Mouse (Mus musculus) neural tube, embryonic 14.5 days (tissue): ENCODE results near the gene Gm7168. TPM values are rescaled to one million over a fixed set of nuclear protein-coding genes. Genes with fewer than 3 reads are reported as not detected.
"Not testable (repeated sequence)": the region's sequence is repeated elsewhere in the genome, so short reads cannot be mapped to it uniquely, and the experiment has no call there.

Experiments
- ATAC-seq: fragments of 200-750 bp; cut with Nextera tagmentation; 2 replicates; pipeline ENCODE4 v1.8.0; 2017; ENCODE audit warnings: low read depth, mild to moderate bottlenecking, moderate TSS enrichment, moderate library complexity
- H3K27ac ChIP-seq: fragments of 300-500 bp; sonication (generic); 2 replicates; pipeline ENCODE4 v1.5.1; 2014; ENCODE audit warnings: low read depth, mild to moderate bottlenecking, control low read depth, low read length, moderate library complexity, mixed read lengths
- H3K27me3 ChIP-seq: fragments of 300-500 bp; sonication (generic); 2 replicates; pipeline ENCODE4 v1.6.1; 2014; ENCODE audit warnings: low read length; ENCODE audit not compliant: control insufficient read depth, insufficient read depth
- H3K36me3 ChIP-seq: fragments of 300-500 bp; sonication (generic); 2 replicates; pipeline ENCODE4 v1.6.1; 2014; ENCODE audit warnings: low read length, mixed read lengths; ENCODE audit not compliant: control insufficient read depth, insufficient read depth
- H3K4me1 ChIP-seq: fragments of 300-500 bp; sonication (generic); 2 replicates; pipeline ENCODE4 v1.6.1; 2014; ENCODE audit warnings: low read length; ENCODE audit not compliant: control insufficient read depth, insufficient read depth
- H3K4me2 ChIP-seq: fragments of 300-500 bp; sonication (generic); 2 replicates; pipeline ENCODE4 v1.6.1; 2014; ENCODE audit warnings: mild to moderate bottlenecking, low read depth, low read length, control low read depth
- H3K4me3 ChIP-seq: fragments of 300-500 bp; sonication (generic); 2 replicates; pipeline ENCODE4 v1.5.1; 2014; ENCODE audit warnings: low read depth, low read length, control low read depth, mixed read lengths
- H3K9ac ChIP-seq: fragments of 300-500 bp; sonication (generic); replicated peaks from 2 replicates; pipeline ENCODE4 v1.6.1; 2014; ENCODE audit warnings: low read depth, mild to moderate bottlenecking, control low read depth, low read length, mixed read lengths
- H3K9me3 ChIP-seq: fragments of 300-500 bp; sonication (generic); 2 replicates; pipeline ENCODE4 v1.6.1; 2016; ENCODE audit warnings: low read length; ENCODE audit not compliant: control insufficient read depth
- WGBS: fragments of 180-500 bp; shearing (Covaris S2); extraction: QIAGEN DNeasy Blood & Tissue Kit; methylation state at CpG from one replicate; pipeline ENCODE4 v1.1.7; 2014; 5-methylcytosine and 5-hydroxymethylcytosine counted together
- polyA plus RNA-seq: library from polyadenylated mRNA; unstranded; fragments of >200 nt; fragmentation: Nextera tagmentation; extraction: Ambion mirVana; gene quantifications from 2 replicates; pipeline ENCODE4 v1.2.1, GENCODE M21; 2014

Gene Gm7168
- polyA plus RNA-seq, 1 experiment from 2014 or later, result not detected

DNA sequence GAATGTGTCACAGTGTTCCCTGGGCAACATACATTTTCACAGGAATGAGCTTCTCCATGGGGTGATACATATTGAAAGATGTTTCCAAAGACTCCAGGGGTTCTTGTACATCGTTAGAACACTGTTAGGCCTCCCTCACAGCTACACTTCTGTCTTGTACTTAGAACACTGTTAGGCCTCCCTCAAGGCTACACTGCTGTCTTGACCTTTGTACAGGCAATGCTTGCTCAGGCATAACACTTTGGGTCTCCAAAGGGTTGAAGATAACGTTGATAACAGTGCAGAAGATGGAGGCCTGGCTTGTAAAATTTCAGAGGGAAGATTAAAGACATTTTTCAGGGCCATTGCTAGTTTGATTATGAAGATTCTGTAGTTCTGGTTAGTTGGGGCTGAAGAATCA, 10.0 kb downstream of the Gm7168 start:
- H3K27me3 ChIP-seq, H3K9me3 ChIP-seq, H3K36me3 ChIP-seq, H3K4me3 ChIP-seq, H3K27ac ChIP-seq, H3K9ac ChIP-seq, H3K4me1 ChIP-seq, H3K4me2 ChIP-seq, ATAC-seq: not testable (repeated sequence)
- 68% methylated on average over 1 of the region's 2 CpGs for WGBS

- not testable (repeated sequence) for H3K36me3 ChIP-seq
Observed at GRCm38 (mm10) chr17:13962245-13962644, 14.1 kb downstream of the Gm7168 start.

DNA sequence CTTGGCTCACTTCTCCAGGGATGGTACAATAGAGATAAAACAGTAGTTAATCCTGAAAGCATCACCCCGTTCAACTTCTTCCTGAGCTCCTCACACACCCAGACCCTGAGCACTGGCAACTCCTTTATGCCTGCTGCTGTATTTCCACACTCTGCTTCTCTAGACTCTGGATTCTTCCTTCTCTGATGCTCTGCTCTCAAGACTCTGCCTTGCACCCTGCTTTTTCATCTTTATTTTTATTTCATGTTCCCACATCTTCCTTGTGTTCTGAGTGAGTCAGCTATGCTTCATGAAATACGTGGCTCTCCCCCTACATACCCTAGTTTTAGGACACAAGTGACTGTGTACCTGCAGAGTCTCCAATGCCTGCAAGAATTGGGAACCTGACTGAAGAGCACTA, 16.9 kb downstream of the Gm7168 start:
- not testable (repeated sequence) for H3K9ac ChIP-seq, H3K4me2 ChIP-seq, H3K4me1 ChIP-seq, H3K27me3 ChIP-seq, H3K27ac ChIP-seq, ATAC-seq, H3K4me3 ChIP-seq, H3K9me3 ChIP-seq, H3K36me3 ChIP-seq
- 22% methylated on average over 1 of the region's 2 CpGs for WGBS

More at GRCm38 (mm10) chr17:13962245-13962644, 14.1 kb downstream of the Gm7168 start:
- not testable (repeated sequence) for H3K9me3 ChIP-seq, H3K4me1 ChIP-seq, ATAC-seq, H3K4me3 ChIP-seq, H3K9ac ChIP-seq, H3K27me3 ChIP-seq, H3K27ac ChIP-seq, H3K4me2 ChIP-seq
- WGBS, result 94% methylated on average over 3 of the region's 3 CpGs

GRCm38 (mm10) chr17:13969917-13970316, 21.7 kb downstream of the Gm7168 start:
- not testable (repeated sequence) for H3K27ac ChIP-seq, H3K36me3 ChIP-seq, ATAC-seq, H3K9ac ChIP-seq, H3K9me3 ChIP-seq, H3K4me1 ChIP-seq, H3K4me3 ChIP-seq, H3K27me3 ChIP-seq, H3K4me2 ChIP-seq
- WGBS, result 70% methylated on average over 1 of the region's 2 CpGs

- WGBS, result 97% methylated on average over 5 of the region's 5 CpGs
- H3K27ac ChIP-seq, H3K9ac ChIP-seq, H3K4me3 ChIP-seq, H3K36me3 ChIP-seq, H3K4me1 ChIP-seq, H3K9me3 ChIP-seq, H3K4me2 ChIP-seq, H3K27me3 ChIP-seq, ATAC-seq: not testable (repeated sequence)
Observed at GRCm38 (mm10) chr17:13970796-13971195, 22.6 kb downstream of the Gm7168 start.

- no peak overlapping the region for H3K4me3 ChIP-seq
- no peak overlapping the region for H3K27ac ChIP-seq
- no peak overlapping the region for H3K4me2 ChIP-seq
- no peaks in the 10 kb centered on the region for H3K36me3 ChIP-seq
- no peaks in the 10 kb centered on the region for H3K9me3 ChIP-seq
- 92% methylated on average over 1 of the region's 1 CpGs for WGBS
- no peak for ATAC-seq
- H3K4me1 ChIP-seq, result no peaks in the 10 kb centered on the region
- H3K27me3 ChIP-seq, result no peaks in the 10 kb centered on the region
- H3K9ac ChIP-seq, result no peak overlapping the region
Observed at GRCm38 (mm10) chr17:13987690-13988089, 39.5 kb downstream of the Gm7168 start.

DNA sequence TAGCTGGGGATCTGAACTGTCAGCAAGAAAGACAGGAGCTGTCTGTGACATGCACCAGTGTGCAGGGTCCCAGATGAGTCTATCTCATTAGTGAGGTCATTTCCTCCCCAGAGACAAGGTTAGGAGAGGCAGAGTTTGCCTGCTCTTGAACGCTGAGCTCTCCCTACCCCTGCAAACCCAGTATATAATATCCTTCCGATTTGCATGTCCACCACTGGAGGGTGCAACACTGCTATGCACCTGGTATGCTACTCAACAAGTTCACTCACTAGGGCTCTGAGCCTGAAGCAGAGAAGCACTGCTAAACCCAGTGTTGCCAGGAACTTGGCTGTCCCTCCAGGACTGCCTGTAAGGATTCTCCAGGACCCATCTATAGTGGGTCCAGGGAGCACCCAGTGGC, 45.3 kb downstream of the Gm7168 start:
- WGBS, result 67% methylated on average over 2 of the region's 2 CpGs
- not testable (repeated sequence) for H3K9ac ChIP-seq, H3K27me3 ChIP-seq, ATAC-seq, H3K4me3 ChIP-seq, H3K27ac ChIP-seq, H3K9me3 ChIP-seq, H3K4me1 ChIP-seq, H3K4me2 ChIP-seq, H3K36me3 ChIP-seq

Other genes starting within 250 kb of the Gm7168 start
- 130 and 139 TPM in 2 replicates for gene Afdn, start 187.8 kb upstream of the Gm7168 start, polyA plus RNA-seq
- gene Tcte2, start 186.5 kb upstream of the Gm7168 start, polyA plus RNA-seq, result 18.8 and 31.1 TPM in 2 replicates
- not detected in 2 replicates for gene Gm7356, start 55.3 kb downstream of the Gm7168 start, polyA plus RNA-seq
- not detected in 2 replicates for gene Gm7358, start 111.2 kb downstream of the Gm7168 start, polyA plus RNA-seq